In genomic region chr1:132067261-132068255, GRCm38 (mm10) we compare ENCODE assay signal across 8 mouse cellular contexts. TPM values are rescaled to one million over a fixed set of nuclear protein-coding genes. Genes with fewer than 3 reads are reported as not detected.
DNase-seq lines count a peak whose midpoint lies in the region; ATAC-seq and TF ChIP-seq lines count a peak whose summit lies in the region.

Mfsd4a (minus strand) TSS chr1:132068062.

- WGBS in forebrain, embryonic 13.5 days: 5% methylated on average over 43 of the region's 80 CpGs
- 2% methylated on average over 80 of the region's 80 CpGs for WGBS in large intestine, adult 2 months
- 2% methylated on average over 60 of the region's 80 CpGs for whole genome bisulfite sequencing in neural tube, embryonic 15.5 days

- TF ChIP-seq EP300 in CH12.LX (IDR thresholded peaks at IDR 0.05; ENCODE audit: low read length): no peak

- peaks cover 10 to 48% of the 10 kb centered on the region in 2 experiments for H3K4me1 ChIP-seq in CH12.LX (ENCODE audit: control insufficient read depth in 1 of 2, insufficient read depth in 2 of 2)
- peaks cover 12% of the 10 kb centered on the region for H3K4me1 ChIP-seq in forebrain, embryonic 13.5 days
- peaks cover 15% of the 10 kb centered on the region for H3K4me1 ChIP-seq in neural tube, embryonic 15.5 days

- DNase-seq in CH12.LX (ENCODE audit: extremely low read depth): no peak
- peak; percentile 78 for DNase-seq in brain, adult 2 months (ENCODE audit: low read depth, low spot score)
- peak; percentile 56 to 64 for DNase-seq in heart, postnatal 10 days
- DNase-seq in large intestine, adult 2 months (ENCODE audit: low read depth, low spot score): no peak
- peak; percentile 33 to 48 for DNase-seq in lung, adult 18-20 months
- DNase-seq in thymus, postnatal 10 days (ENCODE audit: low spot score in 2 of 2): peak; percentile 39 to 40

- peak within 1 kb of the TSS; percentile 45 to 65 (median 59) for H3K4me3 ChIP-seq in CH12.LX (replicated peaks in 1 of 3; ENCODE audit: low read depth in 2 of 3, low read length in 2 of 3, poor library complexity in 1 of 3)
- peak within 1 kb of the TSS; percentile 48 for H3K4me3 ChIP-seq in forebrain, embryonic 13.5 days
- H3K4me3 ChIP-seq in neural tube, embryonic 15.5 days (replicated peaks): peak within 1 kb of the TSS; percentile 54

- dilution Hi-C loops in CH12.LX (cut with MboI; ENCODE audit: extremely low pct_ligation_motif_present, extremely low pct_unique_long_range_greater_than_20kb, low sequenced_read_pairs): no loop called here

- intact Hi-C loops in heart, postnatal 10 days (cut with DNase I): no loop called here

- H3K36me3 ChIP-seq in CH12.LX (replicated peaks in 1 of 2; ENCODE audit: control insufficient read depth in 1 of 2, insufficient read depth in 1 of 2, low read length in 1 of 2): no peaks in the 10 kb centered on the region
- H3K36me3 ChIP-seq in forebrain, embryonic 13.5 days (ENCODE audit: poor library complexity, severe bottlenecking): no peaks in the 10 kb centered on the region
- H3K36me3 ChIP-seq in neural tube, embryonic 15.5 days: no peaks in the 10 kb centered on the region

- no peak within 1 kb of the TSS for H3K27ac ChIP-seq in CH12.LX (ENCODE audit: insufficient read depth, low read depth)
- no peak within 1 kb of the TSS for H3K27ac ChIP-seq in forebrain, embryonic 13.5 days
- H3K27ac ChIP-seq in neural tube, embryonic 15.5 days (replicated peaks): no peak within 1 kb of the TSS

- peak within 1 kb of the TSS; percentile 71 for H3K4me2 ChIP-seq in CH12.LX (ENCODE audit: insufficient read depth, low read depth, poor library complexity, severe bottlenecking)
- peak within 1 kb of the TSS; percentile 88 for H3K4me2 ChIP-seq in forebrain, embryonic 13.5 days
- H3K4me2 ChIP-seq in neural tube, embryonic 15.5 days: peak within 1 kb of the TSS; percentile 96

- peak within 1 kb of the TSS; percentile 41 for H3K9ac ChIP-seq in CH12.LX (ENCODE audit: insufficient read depth, low read depth)
- peak within 1 kb of the TSS; percentile 65 for H3K9ac ChIP-seq in forebrain, embryonic 13.5 days
- peak within 1 kb of the TSS; percentile 61 for H3K9ac ChIP-seq in neural tube, embryonic 15.5 days (replicated peaks)

- H3K9me3 ChIP-seq in CH12.LX (replicated peaks; ENCODE audit: low read length): no peaks in the 10 kb centered on the region
- H3K9me3 ChIP-seq in forebrain, embryonic 13.5 days (replicated peaks): no peaks in the 10 kb centered on the region
- no peaks in the 10 kb centered on the region for H3K9me3 ChIP-seq in neural tube, embryonic 15.5 days (replicated peaks)

- TF ChIP-seq RAD21 in CH12.LX (IDR thresholded peaks at IDR 0.05; ENCODE audit: low read depth, low read length): peak; percentile 21

- H3K27me3 ChIP-seq in CH12.LX (replicated peaks): peaks cover 58% of the 10 kb centered on the region
- peaks cover 48% of the 10 kb centered on the region for H3K27me3 ChIP-seq in forebrain, embryonic 13.5 days
- peaks cover 34% of the 10 kb centered on the region for H3K27me3 ChIP-seq in neural tube, embryonic 15.5 days (replicated peaks)

- H3K79me2 ChIP-seq in CH12.LX (replicated peaks; ENCODE audit: control insufficient read depth, extremely low read depth, insufficient read depth, poor library complexity, severe bottlenecking): no peaks in the 10 kb centered on the region

- in situ Hi-C loops in CH12.LX (cut with MboI; ENCODE audit: low pct_ligation_motif_present, low pct_unique_long_range_greater_than_20kb, low sequenced_read_pairs): loop anchor here (5.0 kb wide), 1 partner anchor 40 kb away; no protein-coding TSS in a partner anchor

- peak; percentile 82 for ATAC-seq in forebrain, embryonic 13.5 days
- peak; percentile 86 for ATAC-seq in neural tube, embryonic 15.5 days (ENCODE audit: low FRiP score)

- TF ChIP-seq POLR2A in CH12.LX (IDR thresholded peaks at IDR 0.05; ENCODE audit: low read depth, low read length): peak; percentile 51; the same call in 1 of the 2 replicates

- peak in 1 of 2 experiments; percentile 54; a peak in 2 of 4 replicates for TF ChIP-seq CTCF in CH12.LX (conservative IDR thresholded peaks at IDR 0.05 in 1 of 2, IDR thresholded peaks at IDR 0.05 in 1 of 2; ENCODE audit: low read depth in 2 of 2, low read length in 2 of 2)

TF ChIP-seq in CH12.LX, 34 proteins besides CTCF, POLR2A, EP300 and RAD21:
- TF ChIP-seq SIN3A (IDR thresholded peaks at IDR 0.05; ENCODE audit: low read length) (0 out of 2 replicates have a peak, but pooled peaks have one; percentile 24), ZNF384 (IDR thresholded peaks at IDR 0.05; ENCODE audit: low read depth, low read length) (no peak), USF1 (IDR thresholded peaks at IDR 0.05; ENCODE audit: low read depth, low read length) (no peak), MYC (IDR thresholded peaks at IDR 0.05; ENCODE audit: low read depth, low read length) (no peak), ZKSCAN1 (IDR thresholded peaks at IDR 0.05; ENCODE audit: borderline replicate concordance, low read depth, low read length) (no peak), JUN (IDR thresholded peaks at IDR 0.05; ENCODE audit: insufficient read depth, low read depth, low read length) (no peak), MAFK (IDR thresholded peaks at IDR 0.05; ENCODE audit: insufficient replicate concordance, low read length) (no peak), RCOR1 (conservative IDR thresholded peaks at IDR 0.05; ENCODE audit: low read depth, low read length) (no peak), TCF12 (IDR thresholded peaks at IDR 0.05; ENCODE audit: low read depth, low read length) (peak; percentile 54; the same call in 1 of the 2 replicates), NELFE (IDR thresholded peaks at IDR 0.05; ENCODE audit: low read depth, low read length) (peak; percentile 48; the same call in 1 of the 2 replicates), ZMIZ1 (IDR thresholded peaks at IDR 0.05; ENCODE audit: low read depth, low read length) (no peak), UBTF (IDR thresholded peaks at IDR 0.05; ENCODE audit: low read depth, low read length) (peak; percentile 81), ZC3H11A (IDR thresholded peaks at IDR 0.05; ENCODE audit: low read depth, low read length) (no peak), SMC3 (IDR thresholded peaks at IDR 0.05; ENCODE audit: low read depth, low read length) (peak; percentile 51), TBP (conservative IDR thresholded peaks at IDR 0.05; ENCODE audit: low read depth, low read length) (no peak), E2F4 (IDR thresholded peaks at IDR 0.05; ENCODE audit: insufficient replicate concordance, low read depth, low read length) (no peak), ELF1 (IDR thresholded peaks at IDR 0.05; ENCODE audit: low read depth, low read length) (no peak; the same call in 1 of the 2 replicates), CHD2 (IDR thresholded peaks at IDR 0.05; ENCODE audit: low read length) (no peak), MAZ (IDR thresholded peaks at IDR 0.05; ENCODE audit: low read depth, low read length) (no peak), BHLHE40 (IDR thresholded peaks at IDR 0.05; ENCODE audit: low read depth, low read length) (peak; percentile 75), NRF1 (IDR thresholded peaks at IDR 0.05; ENCODE audit: low read depth, low read length) (0 out of 2 replicates have a peak, but pooled peaks have one; percentile 37), MXI1 (IDR thresholded peaks at IDR 0.05; ENCODE audit: low read depth, low read length) (peak; percentile 62; the same call in 1 of the 2 replicates), MAX (IDR thresholded peaks at IDR 0.05; ENCODE audit: low read length) (0 out of 2 replicates have a peak, but pooled peaks have one; percentile 8), PAX5 (IDR thresholded peaks at IDR 0.05; ENCODE audit: low read length) (no peak), ETS1 (conservative IDR thresholded peaks at IDR 0.05; ENCODE audit: low read depth, low read length) (no peak), KAT2A (IDR thresholded peaks at IDR 0.05; ENCODE audit: insufficient replicate concordance, low read length) (no peak), USF2 (conservative IDR thresholded peaks at IDR 0.05; ENCODE audit: low read depth, low read length) (no peak), JUND (conservative IDR thresholded peaks at IDR 0.05; ENCODE audit: low read depth, low read length) (no peak), MEF2A (IDR thresholded peaks at IDR 0.05; ENCODE audit: borderline replicate concordance, low read depth, low read length) (no peak), GABPA (IDR thresholded peaks at IDR 0.05; ENCODE audit: insufficient replicate concordance, low read depth, low read length) (no peak), POLR2AphosphoS2 (IDR thresholded peaks at IDR 0.05; ENCODE audit: low read depth, low read length) (no peak), IRF4 (IDR thresholded peaks at IDR 0.05; ENCODE audit: low read depth, low read length) (no peak; the same call in 1 of the 2 replicates), HCFC1 (IDR thresholded peaks at IDR 0.05; ENCODE audit: low read depth, low read length) (no peak), CHD1 (IDR thresholded peaks at IDR 0.05; ENCODE audit: low read depth, low read length) (no peak)

RNA-seq across cellular contexts. Expression of gene Mfsd4a, which starts in this region (rescaled TPM):
- 5.2 and 5.6 TPM in 2 replicates for total RNA-seq in CH12.LX (2012; rRNA removed)
- 0.81 and 1.4 TPM in 2 replicates for total RNA-seq in CH12.LX (2014; rRNA removed)
- polyA plus RNA-seq in CH12.LX (2012; ENCODE audit: insufficient read length, low read depth): 11.8 and 13.0 TPM in 2 replicates
- 7.8 and 8.1 TPM in 2 replicates for polyA plus RNA-seq in forebrain, embryonic 13.5 days (2015; fragmentation: Nextera tagmentation; extraction: Ambion mirVana)
- 1 to 10 TPM; 1.7 TPM for total RNA-seq in heart, postnatal 10 days (2021)
- polyA plus RNA-seq in large intestine, adult 2 months (2012; rRNA removed): 26.1 and 31.4 TPM in 2 replicates
- polyA plus RNA-seq in neural tube, embryonic 15.5 days (2015; fragmentation: Nextera tagmentation; extraction: Ambion mirVana): 7.8 TPM in 2 replicates

Comparison
In these comparisons a context has a peak if more than half of its experiments do, and no peak if none do; other contexts are left out.
1. DNase-seq: peak in brain, adult 2 months (single experiment), heart, postnatal 10 days (2 of 2), lung, adult 18-20 months (2 of 2) and thymus, postnatal 10 days (2 of 2); none in CH12.LX (single experiment) and large intestine, adult 2 months (single experiment).
2. Peak in every context shown above with its lines, with median percentiles within 50 percentile points of each other: H3K4me2 ChIP-seq, H3K4me3 ChIP-seq and H3K9ac ChIP-seq.